Mouse (Mus musculus): ENCODE data around the gene Anapc4.

- TF ChIP-seq POLR2A (IDR thresholded peaks at IDR 0.05; ENCODE audit: low read depth, low read length) (peak; percentile 58), CTCF (conservative IDR thresholded peaks at IDR 0.05 in 1 of 2, IDR thresholded peaks at IDR 0.05 in 1 of 2; ENCODE audit: low read depth in 2 of 2, low read length in 2 of 2) (no peak), ZNF384 (IDR thresholded peaks at IDR 0.05; ENCODE audit: low read depth, low read length) (peak; percentile 84), USF1 (IDR thresholded peaks at IDR 0.05; ENCODE audit: low read depth, low read length) (no peak), BHLHE40 (IDR thresholded peaks at IDR 0.05; ENCODE audit: low read depth, low read length) (no peak), USF2 (conservative IDR thresholded peaks at IDR 0.05; ENCODE audit: low read depth, low read length) (no peak), EP300 (IDR thresholded peaks at IDR 0.05; ENCODE audit: low read length) (peak; percentile 91), MEF2A (IDR thresholded peaks at IDR 0.05; ENCODE audit: borderline replicate concordance, low read depth, low read length) (peak; percentile 65; the same call in 1 of the 2 replicates), JUND (conservative IDR thresholded peaks at IDR 0.05; ENCODE audit: low read depth, low read length) (peak; percentile 96), NRF1 (IDR thresholded peaks at IDR 0.05; ENCODE audit: low read depth, low read length) (no peak), ZMIZ1 (IDR thresholded peaks at IDR 0.05; ENCODE audit: low read depth, low read length) (0 out of 2 replicates have a peak, but pooled peaks have one; percentile 57), HCFC1 (IDR thresholded peaks at IDR 0.05; ENCODE audit: low read depth, low read length) (no peak; the same call in 1 of the 2 replicates), CHD1 (IDR thresholded peaks at IDR 0.05; ENCODE audit: low read depth, low read length) (no peak)
Observed at GRCm38 (mm10) chr5:52910159-52910591, 76.4 kb downstream of the Anapc4 start.
